Mouse (Mus musculus) midbrain, embryonic 14.5 days (tissue): ENCODE results near the gene Slc9a8. TPM values are rescaled to one million over a fixed set of nuclear protein-coding genes. Genes with fewer than 3 reads are reported as not detected.

Experiments used
- ATAC-seq: fragments of 200-750 bp; cut with Nextera tagmentation; 2 replicates; pipeline ENCODE4 v1.8.0; 2017; ENCODE audit warnings: moderate number of reproducible peaks, moderate library complexity; ENCODE audit not compliant: low FRiP score, low TSS enrichment
- DNase-seq: peaks from one replicate; pipeline ENCODE4 v3.0.0-alpha.2; 2015
- H3K27ac ChIP-seq: fragments of 300-500 bp; sonication (generic); replicated peaks from 2 replicates; pipeline ENCODE4 v1.5.1; 2014; ENCODE audit warnings: mild to moderate bottlenecking, low read depth, low read length, moderate library complexity
- H3K27me3 ChIP-seq: fragments of 300-500 bp; sonication (generic); 2 replicates; pipeline ENCODE4 v1.6.1; 2014; ENCODE audit warnings: low read length, control low read depth, mixed read lengths; ENCODE audit not compliant: control insufficient read depth, insufficient read depth
- H3K36me3 ChIP-seq: fragments of 300-500 bp; sonication (generic); 2 replicates; pipeline ENCODE4 v1.6.1; 2014; ENCODE audit warnings: low read length, control low read depth; ENCODE audit not compliant: control insufficient read depth, insufficient read depth
- H3K4me1 ChIP-seq: fragments of 300-500 bp; sonication (generic); 2 replicates; pipeline ENCODE4 v1.6.1; 2014; ENCODE audit warnings: mild to moderate bottlenecking, antibody characterized with exemption, low read length, control low read depth; ENCODE audit not compliant: control insufficient read depth, insufficient read depth
- H3K4me2 ChIP-seq: fragments of 300-500 bp; sonication (generic); 2 replicates; pipeline ENCODE4 v1.6.1; 2014; ENCODE audit warnings: mild to moderate bottlenecking, low read length, moderate library complexity
- H3K4me3 ChIP-seq: fragments of 300-500 bp; sonication (generic); replicated peaks from 2 replicates; pipeline ENCODE4 v1.5.1; 2014; ENCODE audit warnings: low read depth, low read length
- H3K9ac ChIP-seq: fragments of 300-500 bp; sonication (generic); replicated peaks from 2 replicates; pipeline ENCODE4 v1.6.1; 2014; ENCODE audit warnings: mild to moderate bottlenecking, low read length, moderate library complexity
- H3K9me3 ChIP-seq: fragments of 300-500 bp; sonication (generic); 2 replicates; pipeline ENCODE4 v1.6.1; 2016; ENCODE audit warnings: low read length, control low read depth, mixed read lengths; ENCODE audit not compliant: control insufficient read depth
- WGBS: fragments of 180-500 bp; shearing (Covaris S2); extraction: QIAGEN DNeasy Blood & Tissue Kit; methylation state at CpG from one replicate; pipeline ENCODE4 v1.1.7; 2014; 5-methylcytosine and 5-hydroxymethylcytosine counted together
- polyA plus RNA-seq: library from polyadenylated mRNA; unstranded; fragments of >200 nt; fragmentation: Nextera tagmentation; extraction: Ambion mirVana; gene quantifications from 2 replicates; pipeline ENCODE4 v1.2.1, GENCODE M21; 2014

Slc9a8 gene
- polyA plus RNA-seq, 1 experiment from 2014 or later, result 19.2 TPM

DNA sequence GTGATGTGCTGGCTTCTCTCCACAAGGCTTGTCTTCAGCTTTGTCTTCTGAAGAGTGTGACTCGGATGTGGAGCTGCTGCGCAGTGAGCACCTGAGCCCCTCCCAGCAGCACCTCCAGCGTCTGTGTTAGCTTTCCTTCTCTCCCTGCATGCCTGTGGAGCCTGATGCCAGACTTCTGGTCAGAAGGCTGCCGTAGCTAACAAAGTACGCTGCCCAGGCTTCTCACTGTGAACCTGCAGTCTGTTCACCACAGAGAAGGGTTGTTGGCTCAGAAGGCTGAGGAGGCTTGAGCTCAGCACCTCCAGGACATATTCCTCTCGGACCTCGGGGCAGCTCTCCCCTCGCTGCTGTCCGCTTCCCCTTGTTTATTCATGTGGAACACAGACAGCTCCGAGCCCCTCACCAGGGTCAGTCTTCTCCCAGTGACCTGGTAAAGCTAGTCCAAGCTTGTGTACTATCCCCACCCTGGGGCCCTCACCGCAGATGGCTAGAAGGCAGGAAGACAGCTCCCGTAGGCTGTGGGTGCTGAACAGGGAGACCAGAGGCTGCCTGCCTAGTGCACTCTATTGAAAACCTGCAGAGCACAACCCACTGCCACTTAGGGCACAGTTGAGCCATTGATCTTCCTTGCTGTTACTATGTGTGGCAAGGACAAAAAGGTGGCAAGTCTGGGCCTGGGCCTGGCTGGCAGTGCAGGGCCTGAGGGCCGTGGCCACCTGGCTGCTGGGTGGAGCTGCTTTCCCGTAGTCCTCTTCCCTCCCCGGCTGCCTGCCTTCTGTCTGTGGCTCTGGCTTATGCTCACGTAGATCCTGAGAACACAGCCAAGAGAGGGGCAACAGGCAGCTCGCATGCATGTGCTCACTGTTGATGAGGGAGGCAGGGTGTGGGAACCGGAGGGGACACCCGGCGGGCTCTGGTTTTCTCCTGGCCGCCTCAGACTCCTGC, 28.1 kb downstream of the Slc9a8 start:
- WGBS, result 88% methylated on average over 21 of the region's 21 CpGs
- H3K36me3 ChIP-seq, result peaks cover 79% of the 10 kb centered on the region
- no peak overlapping the region for H3K27ac ChIP-seq
- DNase-seq (no peak), ATAC-seq (no peak)
- H3K4me1 ChIP-seq, result no peaks in the 10 kb centered on the region
- no peaks in the 10 kb centered on the region for H3K9me3 ChIP-seq
- no peaks in the 10 kb centered on the region for H3K27me3 ChIP-seq
- no peak overlapping the region for H3K9ac ChIP-seq
- H3K4me2 ChIP-seq, result no peak overlapping the region
- H3K4me3 ChIP-seq, result no peak overlapping the region

DNA sequence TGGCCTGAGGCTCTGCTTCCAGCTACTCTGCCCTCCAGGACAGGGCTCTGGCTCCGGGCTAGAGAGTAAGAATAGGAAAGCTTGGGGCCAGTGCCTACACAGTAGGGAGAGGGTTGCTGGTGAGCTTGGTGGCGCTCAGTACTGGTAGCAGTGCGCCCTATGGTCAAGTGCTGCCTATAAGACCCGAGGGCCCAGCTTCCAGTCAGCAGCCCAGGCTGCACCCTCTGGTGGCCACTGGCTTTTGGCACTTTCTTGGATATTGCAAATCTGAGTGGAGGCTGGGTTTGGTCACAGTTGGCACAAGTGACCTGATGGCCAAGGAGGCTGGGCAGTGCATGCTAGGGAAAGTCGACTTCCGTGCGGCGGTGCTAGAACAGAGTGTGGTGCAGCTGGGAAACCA, 29.1 kb downstream of the Slc9a8 start:
- no peaks in the 10 kb centered on the region for H3K4me1 ChIP-seq
- DNase-seq (no peak), ATAC-seq (no peak)
- H3K4me3 ChIP-seq, result no peak overlapping the region
- no peak overlapping the region for H3K9ac ChIP-seq
- H3K27ac ChIP-seq, result no peak overlapping the region
- H3K36me3 ChIP-seq, result peaks cover 77% of the 10 kb centered on the region
- no peak overlapping the region for H3K4me2 ChIP-seq
- no peaks in the 10 kb centered on the region for H3K9me3 ChIP-seq
- no peaks in the 10 kb centered on the region for H3K27me3 ChIP-seq
- 92% methylated on average over 8 of the region's 8 CpGs for WGBS

DNA sequence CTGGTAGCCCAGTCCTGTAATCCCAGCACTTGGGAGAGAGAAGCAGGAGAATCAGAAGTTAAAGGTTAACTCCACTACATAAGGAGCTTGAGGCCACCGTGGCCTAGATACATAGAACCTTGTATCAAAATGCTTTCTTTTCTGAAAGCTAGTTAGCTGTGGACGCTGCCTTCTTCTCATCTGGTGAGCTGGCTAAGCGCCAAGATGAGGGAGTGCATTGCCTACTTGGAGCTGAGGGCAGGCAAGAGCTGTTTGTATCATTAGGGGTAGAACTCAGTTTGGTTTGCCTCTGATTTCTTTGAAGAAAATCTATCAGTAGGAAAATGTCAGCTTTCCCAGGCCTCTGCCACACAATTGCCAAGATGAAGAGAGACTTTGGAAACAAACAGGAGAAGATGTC, 32.3 kb downstream of the Slc9a8 start:
- Histone ChIP-seq H3K4me3 (no peak overlapping the region), H3K9me3 (no peaks in the 10 kb centered on the region), H3K27me3 (no peaks in the 10 kb centered on the region), H3K27ac (no peak overlapping the region), H3K4me1 (no peaks in the 10 kb centered on the region), H3K36me3 (peaks cover 79% of the 10 kb centered on the region), H3K9ac (no peak overlapping the region), H3K4me2 (no peak overlapping the region)
- 86% methylated on average over 3 of the region's 3 CpGs for WGBS
- peak; percentile 40 for DNase-seq
- no peak for ATAC-seq

DNA sequence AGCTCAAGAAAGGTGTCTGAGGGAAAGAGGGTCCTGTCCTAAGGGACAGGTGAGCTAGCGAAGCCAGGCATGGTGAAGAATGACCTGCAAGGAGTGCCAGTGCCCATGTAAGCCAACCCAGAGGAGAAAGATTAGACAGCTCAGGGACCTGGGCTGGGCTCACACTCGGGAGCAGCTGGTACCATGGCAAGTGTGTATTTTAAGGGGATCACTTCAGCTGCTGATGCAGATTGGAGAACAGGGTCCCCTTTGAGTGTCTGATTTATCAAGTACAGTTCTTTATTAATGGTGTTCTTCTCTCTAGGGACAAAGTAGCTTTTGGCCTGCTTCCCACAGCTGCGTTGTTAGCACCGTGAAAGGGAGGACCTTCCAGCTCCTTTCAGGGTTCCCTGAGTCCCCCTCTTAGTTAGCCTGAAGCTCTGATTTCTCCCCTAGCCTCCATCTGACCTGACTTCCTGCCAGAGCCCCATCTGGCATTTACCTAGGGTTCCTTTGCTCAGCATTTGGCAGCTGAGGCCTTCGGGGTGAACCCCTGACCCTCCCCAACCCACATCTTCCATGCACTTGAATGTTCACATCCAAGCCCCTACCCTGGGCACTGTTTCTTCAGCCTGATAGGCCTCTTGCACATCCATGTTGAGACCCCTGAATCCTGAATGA, 35.0 kb downstream of the Slc9a8 start:
- WGBS, result 91% methylated on average over 5 of the region's 5 CpGs
- DNase-seq (no peak), ATAC-seq (no peak)
- Histone ChIP-seq H3K4me1 (no peaks in the 10 kb centered on the region), H3K27me3 (no peaks in the 10 kb centered on the region), H3K9ac (no peak overlapping the region), H3K36me3 (peaks cover 71% of the 10 kb centered on the region), H3K9me3 (no peaks in the 10 kb centered on the region), H3K4me3 (no peak overlapping the region), H3K4me2 (no peak overlapping the region), H3K27ac (no peak overlapping the region)

DNA sequence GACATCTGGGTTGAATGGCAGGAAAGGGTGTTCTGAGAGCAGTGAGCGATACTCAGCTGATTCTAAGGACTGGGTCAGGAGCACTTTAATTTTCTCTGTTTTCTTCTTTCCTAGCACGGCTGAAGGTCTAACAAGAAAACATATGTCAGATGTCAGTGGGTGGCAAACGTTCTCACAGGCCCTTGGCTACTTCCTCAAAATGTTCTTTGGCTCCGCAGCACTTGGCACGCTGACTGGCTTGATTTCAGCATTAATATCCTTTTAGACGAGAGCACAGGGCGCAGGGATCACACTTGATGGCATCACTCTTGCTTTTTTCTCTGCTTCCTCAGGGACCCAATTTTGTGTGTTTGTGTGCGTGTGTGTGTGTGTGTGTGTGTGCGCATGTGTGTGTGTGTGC, 35.7 kb downstream of the Slc9a8 start:
- WGBS, result 96% methylated on average over 9 of the region's 9 CpGs
- no peak for DNase-seq
- H3K9me3 ChIP-seq, result no peaks in the 10 kb centered on the region
- H3K36me3 ChIP-seq, result peaks cover 66% of the 10 kb centered on the region
- no peak for ATAC-seq
- no peaks in the 10 kb centered on the region for H3K4me1 ChIP-seq
- H3K27ac ChIP-seq, result no peak overlapping the region
- H3K27me3 ChIP-seq, result no peaks in the 10 kb centered on the region
- no peak overlapping the region for H3K9ac ChIP-seq
- no peak overlapping the region for H3K4me2 ChIP-seq
- no peak overlapping the region for H3K4me3 ChIP-seq

DNA sequence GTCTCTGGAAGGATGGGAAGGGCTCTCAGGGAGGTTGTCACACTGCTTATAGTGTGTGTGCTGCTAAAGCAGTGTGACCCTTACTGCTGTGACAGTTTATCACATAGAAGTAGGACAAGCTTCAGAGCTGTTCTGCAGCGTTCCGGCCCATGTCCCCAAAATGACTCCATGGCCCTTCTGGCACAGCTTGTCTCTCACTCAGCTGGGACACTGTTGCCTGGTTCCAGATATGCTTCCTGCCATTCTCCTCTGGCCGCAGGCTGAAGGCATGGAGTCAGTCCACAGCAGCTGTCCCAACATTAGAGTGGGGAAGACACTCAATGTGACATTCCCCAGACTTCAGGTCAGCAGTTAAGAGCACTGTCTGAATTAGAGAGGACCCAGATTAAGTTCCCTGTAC, 37.0 kb downstream of the Slc9a8 start:
- Histone ChIP-seq H3K4me2 (no peak overlapping the region), H3K27ac (no peak overlapping the region), H3K4me3 (no peak overlapping the region), H3K4me1 (no peaks in the 10 kb centered on the region), H3K9me3 (no peaks in the 10 kb centered on the region), H3K27me3 (no peaks in the 10 kb centered on the region), H3K9ac (no peak overlapping the region), H3K36me3 (peaks cover 59% of the 10 kb centered on the region)
- no peak for ATAC-seq
- DNase-seq, result no peak
- 88% methylated on average over 3 of the region's 3 CpGs for WGBS

DNA sequence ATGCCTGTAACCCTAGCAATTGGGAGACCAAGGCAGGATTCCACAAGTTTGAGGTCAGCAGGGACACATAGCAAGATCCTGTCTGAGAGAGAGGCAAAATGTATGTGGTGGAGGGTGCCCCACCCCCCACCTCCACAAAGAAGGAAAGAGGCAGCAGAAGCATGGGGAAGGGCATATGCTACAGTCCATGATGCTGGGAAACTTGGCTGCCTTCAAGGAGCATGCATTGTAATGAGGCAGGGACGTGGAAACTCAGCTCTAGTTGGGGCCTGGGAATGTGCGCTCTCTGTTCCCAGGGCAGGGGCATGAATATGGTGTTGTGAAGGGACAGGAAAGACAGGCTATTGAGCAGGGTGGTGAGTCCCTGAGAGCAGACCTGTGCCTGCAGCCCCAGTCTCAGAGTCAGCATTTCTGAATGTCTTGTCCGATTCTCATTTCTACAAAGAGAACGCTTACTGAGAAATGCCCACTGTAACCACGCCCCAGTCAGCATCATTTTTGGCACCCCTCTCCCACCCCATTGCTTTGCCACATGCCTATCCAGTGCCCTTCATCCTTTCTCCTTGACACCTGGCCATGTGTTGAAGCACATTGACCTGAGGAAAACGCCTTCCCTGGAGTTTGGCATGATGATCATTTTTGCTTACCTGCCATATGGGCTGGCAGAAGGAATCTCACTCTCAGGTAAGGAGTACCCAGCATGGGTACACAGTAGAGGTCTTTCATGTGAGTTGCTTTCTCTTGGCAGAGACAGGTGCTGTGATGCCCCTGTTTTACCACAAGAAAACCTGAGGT, 37.8 kb downstream of the Slc9a8 start:
- peaks cover 52% of the 10 kb centered on the region for H3K36me3 ChIP-seq
- 93% methylated on average over 6 of the region's 6 CpGs for WGBS

DNA sequence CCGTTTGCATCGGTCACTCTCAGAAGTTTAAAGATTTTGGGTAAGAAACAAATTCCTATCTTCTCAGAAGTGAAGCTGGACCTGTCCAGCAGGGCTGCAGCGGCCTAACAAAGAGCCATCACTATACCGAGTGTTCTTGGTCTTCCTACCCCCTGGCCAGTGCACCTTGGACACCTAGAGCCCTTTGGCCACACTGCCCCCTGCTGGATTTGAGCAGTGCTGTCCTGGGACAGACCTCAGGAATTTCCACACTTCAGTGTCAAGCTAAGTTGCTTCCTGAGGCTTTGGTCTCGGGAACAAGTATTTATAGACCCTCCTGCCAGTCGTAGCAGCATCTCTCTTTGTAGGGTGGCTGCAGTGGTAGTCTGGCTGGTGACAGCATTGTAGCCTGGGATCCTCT, 41.4 kb downstream of the Slc9a8 start:
- ATAC-seq (no peak), DNase-seq (peak; percentile 75)
- no peak overlapping the region for H3K9ac ChIP-seq
- 66% methylated on average over 6 of the region's 6 CpGs for WGBS
- no peaks in the 10 kb centered on the region for H3K9me3 ChIP-seq
- H3K27ac ChIP-seq, result no peak overlapping the region
- H3K36me3 ChIP-seq, result peaks cover 49% of the 10 kb centered on the region
- H3K4me3 ChIP-seq, result no peak overlapping the region
- H3K4me2 ChIP-seq, result no peak overlapping the region
- no peaks in the 10 kb centered on the region for H3K27me3 ChIP-seq
- H3K4me1 ChIP-seq, result no peaks in the 10 kb centered on the region

More for the DNA sequence above, 37.8 kb downstream of the Slc9a8 start:
- H3K4me2 ChIP-seq, result no peak overlapping the region
- no peak overlapping the region for H3K27ac ChIP-seq
- no peaks in the 10 kb centered on the region for H3K4me1 ChIP-seq
- DNase-seq, result no peak
- no peak overlapping the region for H3K9ac ChIP-seq
- no peaks in the 10 kb centered on the region for H3K9me3 ChIP-seq
- H3K27me3 ChIP-seq, result no peaks in the 10 kb centered on the region
- no peak overlapping the region for H3K4me3 ChIP-seq
- no peak for ATAC-seq
